Mouse (Mus musculus) intestine, embryonic 16.5 days (tissue): ENCODE measurements around the gene Rimbp3. TPM values are rescaled to one million over a fixed set of nuclear protein-coding genes. Genes with fewer than 3 reads are reported as not detected.

Source experiments
- polyA plus RNA-seq: library from polyadenylated mRNA; unstranded; fragments of >200 nt; fragmentation: Nextera tagmentation; extraction: Ambion mirVana; gene quantifications from 2 replicates; pipeline ENCODE4 v1.2.1, GENCODE M21; 2015

Rimbp3 gene
- polyA plus RNA-seq, 1 experiment from 2014 or later: 0.49 TPM

Other genes with a start within 250 kb of the Rimbp3 start
- gene Mapk1, start 225.2 kb upstream of the Rimbp3 start, polyA plus RNA-seq: 129 and 130 TPM in 2 replicates
- 9.1 and 9.9 TPM in 2 replicates for gene Ypel1, start 138.9 kb upstream of the Rimbp3 start, polyA plus RNA-seq
- 130 and 132 TPM in 2 replicates for gene Ppil2, start 97.3 kb upstream of the Rimbp3 start, polyA plus RNA-seq
- 33.8 and 41.6 TPM in 2 replicates for gene 2610318N02Rik, start 83.4 kb upstream of the Rimbp3 start, polyA plus RNA-seq
- gene Sdf2l1, start 76.2 kb upstream of the Rimbp3 start, polyA plus RNA-seq: 173 and 203 TPM in 2 replicates
- gene Ydjc, start 64.0 kb upstream of the Rimbp3 start, polyA plus RNA-seq: 41.0 and 41.5 TPM in 2 replicates
- gene Ccdc116, start 61.4 kb upstream of the Rimbp3 start, polyA plus RNA-seq: 3.0 and 3.1 TPM in 2 replicates
- gene Ube2l3, start 6.0 kb upstream of the Rimbp3 start, polyA plus RNA-seq: 358 and 374 TPM in 2 replicates
- gene Hic2, start 25.0 kb downstream of the Rimbp3 start, polyA plus RNA-seq: 5.3 and 5.5 TPM in 2 replicates
- 14.5 and 15.2 TPM in 2 replicates for gene Tmem191c, start 67.5 kb downstream of the Rimbp3 start, polyA plus RNA-seq
- 2.0 and 4.8 TPM in 2 replicates for gene Serpind1, start 122.8 kb downstream of the Rimbp3 start, polyA plus RNA-seq
- 15.2 and 15.9 TPM in 2 replicates for gene Snap29, start 197.4 kb downstream of the Rimbp3 start, polyA plus RNA-seq
- gene Pi4ka, start 197.7 kb downstream of the Rimbp3 start, polyA plus RNA-seq: 23.1 and 28.6 TPM in 2 replicates
- gene Crkl, start 243.4 kb downstream of the Rimbp3 start, polyA plus RNA-seq: 42.7 and 42.9 TPM in 2 replicates